Mouse (Mus musculus) layer of hippocampus, postnatal 36 days (tissue): ENCODE results near the gene Pofut1. TPM values are rescaled to one million over a fixed set of nuclear protein-coding genes. Genes with fewer than 3 reads are reported as not detected.
"Not testable (repeated sequence)": the region's sequence is repeated elsewhere in the genome, so short reads cannot be mapped to it uniquely, and the experiment has no call there.

Experiments
- DNase-seq, 2 experiments: peaks; one replicate each; pipeline ENCODE4 v3.0.0; 2022
- total RNA-seq, 2 experiments: library from RNA; stranded (reverse); gene quantifications; 2 replicates each; pipeline ENCODE4 v1.2.3; 2021

The Pofut1 gene
- total RNA-seq, 2 experiments from 2014 or later: 16.8 TPM

GRCm38 (mm10) chr2:153239021-153239859 lies 2.1 kb upstream of the Pofut1 start:
- no peak for DNase-seq

GRCm38 (mm10) chr2:153239860-153240480 lies 1.4 kb upstream of the Pofut1 start:
- DNase-seq: no peak

GRCm38 (mm10) chr2:153240701-153241235 lies 565 bp upstream of the Pofut1 start:
- DNase-seq: no peak

GRCm38 (mm10) chr2:153242156-153242555 lies 823 bp downstream of the Pofut1 start:
- no peak for DNase-seq

- DNase-seq: no peak
Observed at GRCm38 (mm10) chr2:153249751-153250150, 8.4 kb downstream of the Pofut1 start.

- DNase-seq: no peak
Observed at GRCm38 (mm10) chr2:153256604-153257003, 15.3 kb downstream of the Pofut1 start.

GRCm38 (mm10) chr2:153259030-153259863 lies 17.9 kb downstream of the Pofut1 start:
- DNase-seq: no peak

- DNase-seq: no peak
Observed at GRCm38 (mm10) chr2:153259864-153260674, 18.7 kb downstream of the Pofut1 start.

- DNase-seq: no peak
Observed at GRCm38 (mm10) chr2:153263053-153263452, 21.7 kb downstream of the Pofut1 start.

GRCm38 (mm10) chr2:153267331-153267730 lies 26.0 kb downstream of the Pofut1 start:
- no peak for DNase-seq

GRCm38 (mm10) chr2:153270231-153270915 lies 29.0 kb downstream of the Pofut1 start:
- not testable (repeated sequence) for DNase-seq

- DNase-seq: not testable (repeated sequence)
Observed at GRCm38 (mm10) chr2:153274200-153274918, 33.0 kb downstream of the Pofut1 start.

- no peak for DNase-seq
Observed at GRCm38 (mm10) chr2:153274919-153275247, 33.5 kb downstream of the Pofut1 start.

- not testable (repeated sequence) for DNase-seq
Observed at GRCm38 (mm10) chr2:153275577-153275976, 34.2 kb downstream of the Pofut1 start.

- no peak for DNase-seq
Observed at GRCm38 (mm10) chr2:153276440-153276839, 35.1 kb downstream of the Pofut1 start.

GRCm38 (mm10) chr2:153276846-153277245 lies 35.5 kb downstream of the Pofut1 start:
- DNase-seq: not testable (repeated sequence)

GRCm38 (mm10) chr2:153278357-153278756 lies 37.0 kb downstream of the Pofut1 start:
- DNase-seq: no peak

GRCm38 (mm10) chr2:153283919-153284318 lies 42.6 kb downstream of the Pofut1 start:
- DNase-seq: no peak

- DNase-seq: no peak
Observed at GRCm38 (mm10) chr2:153286524-153286923, 45.2 kb downstream of the Pofut1 start.

GRCm38 (mm10) chr2:153287835-153288234 lies 46.5 kb downstream of the Pofut1 start:
- no peak for DNase-seq
